7 mouse cellular contexts compared by ENCODE assay signal in the genomic region with DNA sequence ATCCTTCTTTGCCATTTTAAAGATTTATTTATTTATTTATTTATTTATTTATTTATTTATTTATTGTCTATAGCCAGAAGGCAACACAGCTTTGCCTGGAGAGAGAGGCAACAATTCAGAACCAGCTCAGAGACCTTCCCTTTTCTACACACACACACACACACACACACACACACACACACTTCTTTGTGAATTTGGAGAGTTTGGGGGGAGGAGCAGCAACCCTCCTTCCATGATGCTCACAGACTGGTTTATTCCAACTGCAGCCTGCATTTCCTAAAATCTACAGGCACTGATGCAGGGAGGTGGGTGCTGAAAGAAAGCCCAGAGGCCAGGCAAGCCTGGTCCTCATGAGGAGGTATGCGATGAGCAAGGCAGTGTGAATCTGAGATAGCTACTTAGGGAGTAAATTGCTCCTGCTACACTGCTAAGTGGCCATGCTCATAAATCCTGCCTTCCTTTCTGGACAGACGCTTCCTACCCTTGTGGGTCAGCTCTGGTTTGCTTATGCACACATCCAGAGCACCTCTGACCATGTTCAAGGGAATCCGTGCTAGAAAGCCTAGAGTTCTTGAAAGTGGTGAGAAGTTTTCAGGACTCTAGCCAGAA. TPM values are rescaled to one million over a fixed set of nuclear protein-coding genes. Genes with fewer than 3 reads are reported as not detected.
DNase-seq lines count a peak whose midpoint lies in the region; ATAC-seq and TF ChIP-seq lines count a peak whose summit lies in the region.

No protein-coding gene starts in this region.

- peak; percentile 55 for DNase-seq in lung, embryonic 14.5 days
- no peak for DNase-seq in lung, postnatal 25 days (ENCODE audit: low spot score)
- DNase-seq in embryonic facial prominence, embryonic 14.5 days (ENCODE audit: low spot score) = no peak
- peak; percentile 23 for DNase-seq in right cerebral cortex, postnatal 25 days
- no peak for DNase-seq in T-cell, adult 2 months (ENCODE audit: low spot score)
- no peak for DNase-seq in thymus, postnatal 36 days

- H3K9me3 ChIP-seq in lung, embryonic 14.5 days (ENCODE audit: low read depth, low read length) = no peaks in the 10 kb centered on the region
- no peaks in the 10 kb centered on the region for H3K9me3 ChIP-seq in embryonic facial prominence, embryonic 14.5 days (ENCODE audit: control insufficient read depth, low read length)
- H3K9me3 ChIP-seq in intestine, embryonic 16.5 days (ENCODE audit: control insufficient read depth, low read length) = no peaks in the 10 kb centered on the region

- no peak for TF ChIP-seq CTCF in lung, embryonic 14.5 days (IDR thresholded peaks at IDR 0.05; ENCODE audit: low read depth)

- H3K4me1 ChIP-seq in lung, embryonic 14.5 days (ENCODE audit: insufficient read depth) = 0 out of 2 replicates have a peak, but pooled peaks cover 3% of the 10 kb centered on the region
- 0 out of 2 replicates have a peak, but pooled peaks cover 9% of the 10 kb centered on the region for H3K4me1 ChIP-seq in embryonic facial prominence, embryonic 14.5 days (ENCODE audit: control insufficient read depth, insufficient read depth, low read length)
- H3K4me1 ChIP-seq in intestine, embryonic 16.5 days (ENCODE audit: control insufficient read depth, insufficient read depth, low read length) = no peaks in the 10 kb centered on the region

- peak overlapping the region; percentile 77 for H3K4me3 ChIP-seq in lung, embryonic 14.5 days (ENCODE audit: low read depth, low read length)
- peak overlapping the region; percentile 72 for H3K4me3 ChIP-seq in embryonic facial prominence, embryonic 14.5 days (ENCODE audit: low read depth, low read length)
- peak overlapping the region; percentile 76 for H3K4me3 ChIP-seq in intestine, embryonic 16.5 days (ENCODE audit: low read length)

- 11% methylated on average over 3 of the region's 3 CpGs for WGBS in lung, embryonic 14.5 days
- 27% methylated on average over 3 of the region's 3 CpGs for WGBS in embryonic facial prominence, embryonic 14.5 days
- 17% methylated on average over 3 of the region's 3 CpGs for WGBS in intestine, embryonic 16.5 days

- H3K4me2 ChIP-seq in lung, embryonic 14.5 days = peak overlapping the region; percentile 81
- H3K4me2 ChIP-seq in embryonic facial prominence, embryonic 14.5 days (ENCODE audit: low read depth, low read length) = peak overlapping the region; percentile 87
- H3K4me2 ChIP-seq in intestine, embryonic 16.5 days (ENCODE audit: low read depth, low read length) = peak overlapping the region; percentile 91

- H3K27me3 ChIP-seq in lung, embryonic 14.5 days (ENCODE audit: insufficient read depth, low read length) = peaks cover 16% of the 10 kb centered on the region
- peaks cover 9% of the 10 kb centered on the region; the same call in 1 of the 2 replicates for H3K27me3 ChIP-seq in embryonic facial prominence, embryonic 14.5 days (replicated peaks; ENCODE audit: control insufficient read depth, insufficient read depth, low read length)
- peaks cover 15% of the 10 kb centered on the region; the same call in 1 of the 2 replicates for H3K27me3 ChIP-seq in intestine, embryonic 16.5 days (replicated peaks; ENCODE audit: control insufficient read depth, insufficient read depth, low read length)

- 0 out of 2 replicates have a peak, but pooled peaks cover 5% of the 10 kb centered on the region for H3K36me3 ChIP-seq in lung, embryonic 14.5 days (ENCODE audit: insufficient read depth)
- no peaks in the 10 kb centered on the region for H3K36me3 ChIP-seq in embryonic facial prominence, embryonic 14.5 days (ENCODE audit: control insufficient read depth, insufficient read depth, low read length)
- no peaks in the 10 kb centered on the region for H3K36me3 ChIP-seq in intestine, embryonic 16.5 days (ENCODE audit: control insufficient read depth, insufficient read depth, low read length)

- H3K9ac ChIP-seq in lung, embryonic 14.5 days = peak overlapping the region; percentile 79
- peak overlapping the region; percentile 79 for H3K9ac ChIP-seq in embryonic facial prominence, embryonic 14.5 days (ENCODE audit: low read depth, low read length)
- H3K9ac ChIP-seq in intestine, embryonic 16.5 days (ENCODE audit: low read depth, low read length) = peak overlapping the region; percentile 54; the same call in 1 of the 2 replicates

- H3K27ac ChIP-seq in lung, embryonic 14.5 days (ENCODE audit: low read depth) = peak overlapping the region; percentile 94
- H3K27ac ChIP-seq in embryonic facial prominence, embryonic 14.5 days (replicated peaks; ENCODE audit: low read depth, low read length) = peak overlapping the region; percentile 83; the same call in 1 of the 2 replicates
- H3K27ac ChIP-seq in intestine, embryonic 16.5 days (ENCODE audit: low read length) = no peak overlapping the region

- no peak for ATAC-seq in lung, embryonic 14.5 days (ENCODE audit: insufficient read depth)
- ATAC-seq in embryonic facial prominence, embryonic 14.5 days (ENCODE audit: low read depth) = no peak
- no peak for ATAC-seq in intestine, embryonic 16.5 days

RNA-seq across cellular contexts. Expression of a gene that starts 1.8 kb away (rescaled TPM):
- polyA plus RNA-seq in lung, embryonic 14.5 days (2014; fragmentation: Nextera tagmentation; extraction: Ambion mirVana) = 30.9 and 32.3 TPM in 2 replicates
- polyA plus RNA-seq in embryonic facial prominence, embryonic 14.5 days (2014; fragmentation: Nextera tagmentation; extraction: Ambion mirVana) = 7.5 and 9.7 TPM in 2 replicates
- 3.1 and 5.0 TPM in 2 replicates for polyA plus RNA-seq in intestine, embryonic 16.5 days (2015; fragmentation: Nextera tagmentation; extraction: Ambion mirVana)

Comparison
In these comparisons a context has a peak if more than half of its experiments do, and no peak if none do; other contexts are left out.
1. DNase-seq: peak in lung, embryonic 14.5 days (single experiment) and right cerebral cortex, postnatal 25 days (single experiment); none in lung, postnatal 25 days (single experiment), embryonic facial prominence, embryonic 14.5 days (single experiment), T-cell, adult 2 months (single experiment) and thymus, postnatal 36 days (0 of 2).
2. Peak in every context shown above with its lines, with median percentiles within 50 percentile points of each other: H3K4me2 ChIP-seq, H3K4me3 ChIP-seq and H3K9ac ChIP-seq.